Mouse (Mus musculus): ENCODE measurements at regions not wholly inside any gene's neighbourhood (a gene's known extent, or its start where the extent isn't known, plus 50 kb on each side); places are given as distances from the start of the nearest gene placed in this dataset.

- Histone ChIP-seq H3K36me3 (ENCODE audit: control insufficient read depth, insufficient read depth, low read length) (no peaks in the 10 kb centered on the region), H3K4me3 (ENCODE audit: control insufficient read depth, insufficient read depth, low read length) (no peak overlapping the region), H3K4me1 (replicated peaks; ENCODE audit: control insufficient read depth, insufficient read depth, low read length) (peaks cover 3% of the 10 kb centered on the region; the same call in 1 of the 2 replicates), H3K27ac (ENCODE audit: control insufficient read depth, insufficient read depth, low read length) (no peak overlapping the region), H3K27me3 (ENCODE audit: control insufficient read depth, insufficient read depth, low read length) (no peaks in the 10 kb centered on the region)
- TF ChIP-seq POLR2A (IDR thresholded peaks at IDR 0.05; ENCODE audit: control insufficient read depth, extremely low read depth, insufficient read depth, low read length, poor library complexity), result no peak
- TF ChIP-seq CTCF (IDR thresholded peaks at IDR 0.05; ENCODE audit: borderline replicate concordance, control insufficient read depth, extremely low read depth, insufficient read depth, low read length, poor library complexity), result no peak
- 97% methylated on average over 5 of the region's 5 CpGs for WGBS
- no peak for DNase-seq
Observed at GRCm38 (mm10) chr13:37107721-37108120, 57.7 kb upstream of the F13a1 start.

GRCm38 (mm10) chr13:37106009-37106408 is 56.0 kb upstream of the F13a1 start:
- TF ChIP-seq CTCF (IDR thresholded peaks at IDR 0.05; ENCODE audit: borderline replicate concordance, control insufficient read depth, extremely low read depth, insufficient read depth, low read length, poor library complexity), result no peak
- no peak for TF ChIP-seq POLR2A (IDR thresholded peaks at IDR 0.05; ENCODE audit: control insufficient read depth, extremely low read depth, insufficient read depth, low read length, poor library complexity)
- 15% methylated on average over 5 of the region's 5 CpGs for WGBS

GRCm38 (mm10) chr13:37104410-37105294 is 54.6 kb upstream of the F13a1 start:
- Histone ChIP-seq H3K4me1 (replicated peaks; ENCODE audit: control insufficient read depth, insufficient read depth, low read length) (peaks cover 3% of the 10 kb centered on the region), H3K36me3 (ENCODE audit: control insufficient read depth, insufficient read depth, low read length) (no peaks in the 10 kb centered on the region), H3K27ac (ENCODE audit: control insufficient read depth, insufficient read depth, low read length) (no peak overlapping the region), H3K27me3 (ENCODE audit: control insufficient read depth, insufficient read depth, low read length) (no peaks in the 10 kb centered on the region), H3K4me3 (ENCODE audit: control insufficient read depth, insufficient read depth, low read length) (no peak overlapping the region)
- DNase-seq, result no peak
- TF ChIP-seq POLR2A (IDR thresholded peaks at IDR 0.05; ENCODE audit: control insufficient read depth, extremely low read depth, insufficient read depth, low read length, poor library complexity), result no peak
- no peak for TF ChIP-seq CTCF (IDR thresholded peaks at IDR 0.05; ENCODE audit: borderline replicate concordance, control insufficient read depth, extremely low read depth, insufficient read depth, low read length, poor library complexity)
- 86% methylated on average over 9 of the region's 9 CpGs for WGBS

More at GRCm38 (mm10) chr13:37106009-37106408, 56.0 kb upstream of the F13a1 start:
- no peak for DNase-seq
- no peak overlapping the region for H3K4me3 ChIP-seq (ENCODE audit: control insufficient read depth, insufficient read depth, low read length)
- peaks cover 3% of the 10 kb centered on the region; the same call in 1 of the 2 replicates for H3K4me1 ChIP-seq (replicated peaks; ENCODE audit: control insufficient read depth, insufficient read depth, low read length)
- no peaks in the 10 kb centered on the region for H3K27me3 ChIP-seq (ENCODE audit: control insufficient read depth, insufficient read depth, low read length)
- no peak overlapping the region for H3K27ac ChIP-seq (ENCODE audit: control insufficient read depth, insufficient read depth, low read length)
- no peaks in the 10 kb centered on the region for H3K36me3 ChIP-seq (ENCODE audit: control insufficient read depth, insufficient read depth, low read length)

- no peak for DNase-seq
- WGBS, result 97% methylated on average over 6 of the region's 6 CpGs
Observed at GRCm38 (mm10) chr13:37103741-37104296, 53.8 kb upstream of the F13a1 start.

GRCm38 (mm10) chr13:37101755-37102154 is 51.7 kb upstream of the F13a1 start:
- WGBS, result 95% methylated on average over 4 of the region's 4 CpGs

More at GRCm38 (mm10) chr13:37103741-37104296, 53.8 kb upstream of the F13a1 start:
- Histone ChIP-seq H3K27ac (ENCODE audit: control insufficient read depth, insufficient read depth, low read length) (no peak overlapping the region), H3K4me3 (ENCODE audit: control insufficient read depth, insufficient read depth, low read length) (no peak overlapping the region), H3K27me3 (ENCODE audit: control insufficient read depth, insufficient read depth, low read length) (no peaks in the 10 kb centered on the region), H3K4me1 (replicated peaks; ENCODE audit: control insufficient read depth, insufficient read depth, low read length) (peaks cover 3% of the 10 kb centered on the region), H3K36me3 (ENCODE audit: control insufficient read depth, insufficient read depth, low read length) (no peaks in the 10 kb centered on the region)
- TF ChIP-seq POLR2A (IDR thresholded peaks at IDR 0.05; ENCODE audit: control insufficient read depth, extremely low read depth, insufficient read depth, low read length, poor library complexity) (no peak), CTCF (IDR thresholded peaks at IDR 0.05; ENCODE audit: borderline replicate concordance, control insufficient read depth, extremely low read depth, insufficient read depth, low read length, poor library complexity) (no peak)

More at GRCm38 (mm10) chr13:37101755-37102154, 51.7 kb upstream of the F13a1 start:
- H3K4me3 ChIP-seq (ENCODE audit: control insufficient read depth, insufficient read depth, low read length), result no peak overlapping the region
- TF ChIP-seq CTCF (IDR thresholded peaks at IDR 0.05; ENCODE audit: borderline replicate concordance, control insufficient read depth, extremely low read depth, insufficient read depth, low read length, poor library complexity), result no peak
- TF ChIP-seq POLR2A (IDR thresholded peaks at IDR 0.05; ENCODE audit: control insufficient read depth, extremely low read depth, insufficient read depth, low read length, poor library complexity), result no peak
- H3K4me1 ChIP-seq (replicated peaks; ENCODE audit: control insufficient read depth, insufficient read depth, low read length), result peaks cover 3% of the 10 kb centered on the region
- H3K36me3 ChIP-seq (ENCODE audit: control insufficient read depth, insufficient read depth, low read length), result no peaks in the 10 kb centered on the region
- DNase-seq, result no peak
- no peak overlapping the region for H3K27ac ChIP-seq (ENCODE audit: control insufficient read depth, insufficient read depth, low read length)
- H3K27me3 ChIP-seq (ENCODE audit: control insufficient read depth, insufficient read depth, low read length), result no peaks in the 10 kb centered on the region

Data from thymus, adult 2 months (tissue).